10 mouse cellular contexts compared by ENCODE assay signal in genomic region chr9:41072786-41073185, GRCm38 (mm10).
A peak's percentile ranks its signal among the peaks of the same experiment; 100 is the strongest.
DNase-seq lines count a peak whose midpoint lies in the region; ATAC-seq lines count a peak whose summit lies in the region.
"Had no signal": no experiment of that assay in that cellular context is flagged by ENCODE, and none has a peak within 500 bp of the region (broad histone marks: within the 10 kb centered on the region; RNA-seq: fewer than 3 reads in every experiment).

No protein-coding gene starts in this region.

- 82% methylated on average over 6 of the region's 6 CpGs for WGBS in forebrain, embryonic 16.5 days

- H3K4me2 ChIP-seq in forebrain, embryonic 16.5 days (ENCODE audit: low read length): no peak overlapping the region

- H3K27ac ChIP-seq in forebrain, embryonic 16.5 days (ENCODE audit: low read length): no peak overlapping the region
- H3K27ac ChIP-seq: embryonic facial prominence, embryonic 10.5 days had no signal

- no peaks in the 10 kb centered on the region for H3K36me3 ChIP-seq in erythroblast, embryonic 14.5 days (ENCODE audit: control insufficient read depth)
- H3K36me3 ChIP-seq in forebrain, embryonic 16.5 days (ENCODE audit: control insufficient read depth, insufficient read depth): no peaks in the 10 kb centered on the region
- H3K36me3 ChIP-seq: embryonic facial prominence, embryonic 10.5 days had no signal

- no peak for ATAC-seq in cerebellum, adult (ENCODE audit: insufficient number of reproducible peaks, low FRiP score, low TSS enrichment)
- no peak for ATAC-seq in forebrain, embryonic 16.5 days

- H3K4me3 ChIP-seq in erythroblast, embryonic 14.5 days (replicated peaks): peak overlapping the region; percentile 64
- H3K4me3 ChIP-seq in forebrain, embryonic 16.5 days (replicated peaks; ENCODE audit: low read length): no peak overlapping the region
- H3K4me3 ChIP-seq: embryonic facial prominence, embryonic 10.5 days had no signal

- peak; percentile 91 for DNase-seq in heart, adult 11 months
- DNase-seq in heart, postnatal 25 days (ENCODE audit: low spot score): no peak
- DNase-seq in 416B (ENCODE audit: low read depth): peak; percentile 96
- peak; percentile 69 for DNase-seq in naive thymus-derived CD4-positive, alpha-beta T cell, adult 2 months (ENCODE audit: low read depth)
- no peak for DNase-seq in layer of hippocampus, postnatal 25 days (ENCODE audit: extremely low spot score in 1 of 2, low spot score in 1 of 2)
- DNase-seq: adrenal gland, adult 8-10 months had no signal

- intact Hi-C loops in heart, postnatal 25 days (cut with DNase I): no loop called here

- no peaks in the 10 kb centered on the region for H3K9me3 ChIP-seq in erythroblast, embryonic 14.5 days (ENCODE audit: control insufficient read depth, low read length)
- no peaks in the 10 kb centered on the region for H3K9me3 ChIP-seq in forebrain, embryonic 16.5 days (ENCODE audit: control insufficient read depth, low read length)
- H3K9me3 ChIP-seq: embryonic facial prominence, embryonic 10.5 days had no signal

- peaks cover 93% of the 10 kb centered on the region for H3K4me1 ChIP-seq in erythroblast, embryonic 14.5 days (ENCODE audit: control insufficient read depth)
- H3K4me1 ChIP-seq in forebrain, embryonic 16.5 days (replicated peaks; ENCODE audit: control insufficient read depth, insufficient read depth, low read length): peaks cover 16% of the 10 kb centered on the region

- no peaks in the 10 kb centered on the region for H3K27me3 ChIP-seq in erythroblast, embryonic 14.5 days (ENCODE audit: control insufficient read depth)
- H3K27me3 ChIP-seq in forebrain, embryonic 16.5 days (replicated peaks; ENCODE audit: control insufficient read depth, insufficient read depth, low read length): no peaks in the 10 kb centered on the region

- H3K9ac ChIP-seq in forebrain, embryonic 16.5 days (replicated peaks; ENCODE audit: low read depth, low read length): no peak overlapping the region

Comparison
In these comparisons a context has a peak if more than half of its experiments do, and no peak if none do; other contexts are left out.
1. DNase-seq: peak in heart, adult 11 months (single experiment), 416B (single experiment) and naive thymus-derived CD4-positive, alpha-beta T cell, adult 2 months (single experiment); none in heart, postnatal 25 days (single experiment) and layer of hippocampus, postnatal 25 days (0 of 2).